Mouse (Mus musculus) brown adipose tissue, adult 24 weeks (tissue): ENCODE measurements around the gene Scimp. TPM values are rescaled to one million over a fixed set of nuclear protein-coding genes. Genes with fewer than 3 reads are reported as not detected.

Experiments
- H3K27ac ChIP-seq: fragments of 200-500 bp; replicated peaks from 2 replicates; pipeline ENCODE4 v1.5.1; 2012; ENCODE audit warnings: low read depth, mild to moderate bottlenecking, low read length
- H3K4me1 ChIP-seq: fragments of 200-500 bp; 2 replicates; pipeline ENCODE4 v1.6.1; 2012; ENCODE audit warnings: low read length, mixed read lengths; ENCODE audit not compliant: control insufficient read depth, insufficient read depth, insufficient read length
- H3K4me3 ChIP-seq: fragments of 200-500 bp; 2 replicates; pipeline ENCODE4 v1.5.1; 2012; ENCODE audit warnings: low read depth, mild to moderate bottlenecking, low read length, moderate library complexity; ENCODE audit not compliant: insufficient read depth
- polyA plus RNA-seq: library from polyadenylated mRNA; stranded (reverse); fragments of >200 nt; gene quantifications from 2 replicates; pipeline ENCODE4 v1.2.4, GENCODE M21; 2012; ENCODE audit not compliant: missing spikeins, insufficient read depth, insufficient read length

The Scimp gene
- polyA plus RNA-seq, 1 experiment = not detected

GRCm38 (mm10) chr11:70741603-70742002, 70.8 kb downstream of the Scimp start:
- Histone ChIP-seq H3K4me3 (no peak overlapping the region), H3K4me1 (no peaks in the 10 kb centered on the region), H3K27ac (no peak overlapping the region)

Other genes starting within 250 kb of the Scimp start
- gene Mink1, start 249.7 kb downstream of the Scimp start, polyA plus RNA-seq = 14.5 and 18.5 TPM in 2 replicates
- not detected in 2 replicates for gene 4930544D05Rik, start 196.7 kb downstream of the Scimp start, polyA plus RNA-seq
- not detected in 2 replicates for gene Chrne, start 193.4 kb downstream of the Scimp start, polyA plus RNA-seq
- gene Gp1ba, start 173.5 kb downstream of the Scimp start, polyA plus RNA-seq = not detected in 2 replicates
- gene Rnf167, start 165.4 kb downstream of the Scimp start, polyA plus RNA-seq = 44.0 and 52.3 TPM in 2 replicates
- 166 and 170 TPM in 2 replicates for gene Slc25a11, start 165.1 kb downstream of the Scimp start, polyA plus RNA-seq
- gene Pfn1, start 157.9 kb downstream of the Scimp start, polyA plus RNA-seq = 244 and 265 TPM in 2 replicates
- 40.8 and 79.3 TPM in 2 replicates for gene Eno3, start 155.4 kb downstream of the Scimp start, polyA plus RNA-seq
- 74.7 and 107 TPM in 2 replicates for gene Spag7, start 143.2 kb downstream of the Scimp start, polyA plus RNA-seq
- 15.8 and 16.3 TPM in 2 replicates for gene Camta2, start 124.5 kb downstream of the Scimp start, polyA plus RNA-seq
- gene Inca1, start 112.4 kb downstream of the Scimp start, polyA plus RNA-seq = 15.7 and 24.0 TPM in 2 replicates
- 93.8 and 106 TPM in 2 replicates for gene Kif1c, start 112.0 kb downstream of the Scimp start, polyA plus RNA-seq
- gene Zfp3, start 48.4 kb downstream of the Scimp start, polyA plus RNA-seq = 3.5 and 5.5 TPM in 2 replicates
- gene Rabep1, start 32.2 kb upstream of the Scimp start, polyA plus RNA-seq = 20.5 and 22.8 TPM in 2 replicates
- gene Nup88, start 157.4 kb upstream of the Scimp start, polyA plus RNA-seq = 38.2 and 45.9 TPM in 2 replicates
- 16.5 and 23.7 TPM in 2 replicates for gene Rpain, start 157.6 kb upstream of the Scimp start, polyA plus RNA-seq
- 190 and 210 TPM in 2 replicates for gene C1qbp, start 170.4 kb upstream of the Scimp start, polyA plus RNA-seq
- 6.9 and 10.0 TPM in 2 replicates for gene Dhx33, start 191.9 kb upstream of the Scimp start, polyA plus RNA-seq
- 6.8 and 13.4 TPM in 2 replicates for gene Mis12, start 207.0 kb upstream of the Scimp start, polyA plus RNA-seq
- 45.4 and 48.1 TPM in 2 replicates for gene Derl2, start 207.3 kb upstream of the Scimp start, polyA plus RNA-seq
- not detected in 2 replicates for gene 6330403K07Rik, start 220.9 kb upstream of the Scimp start, polyA plus RNA-seq